Mouse (Mus musculus) cerebellum, postnatal 10 days (tissue): Measurements from ENCODE around the gene Fam53b.

Source experiments
- DNase-seq, 2 experiments: peaks; one replicate each; pipeline ENCODE4 v3.0.0; 2021; ENCODE audit warnings: mixed read lengths in 2 of 2

The Fam53b gene

DNA sequence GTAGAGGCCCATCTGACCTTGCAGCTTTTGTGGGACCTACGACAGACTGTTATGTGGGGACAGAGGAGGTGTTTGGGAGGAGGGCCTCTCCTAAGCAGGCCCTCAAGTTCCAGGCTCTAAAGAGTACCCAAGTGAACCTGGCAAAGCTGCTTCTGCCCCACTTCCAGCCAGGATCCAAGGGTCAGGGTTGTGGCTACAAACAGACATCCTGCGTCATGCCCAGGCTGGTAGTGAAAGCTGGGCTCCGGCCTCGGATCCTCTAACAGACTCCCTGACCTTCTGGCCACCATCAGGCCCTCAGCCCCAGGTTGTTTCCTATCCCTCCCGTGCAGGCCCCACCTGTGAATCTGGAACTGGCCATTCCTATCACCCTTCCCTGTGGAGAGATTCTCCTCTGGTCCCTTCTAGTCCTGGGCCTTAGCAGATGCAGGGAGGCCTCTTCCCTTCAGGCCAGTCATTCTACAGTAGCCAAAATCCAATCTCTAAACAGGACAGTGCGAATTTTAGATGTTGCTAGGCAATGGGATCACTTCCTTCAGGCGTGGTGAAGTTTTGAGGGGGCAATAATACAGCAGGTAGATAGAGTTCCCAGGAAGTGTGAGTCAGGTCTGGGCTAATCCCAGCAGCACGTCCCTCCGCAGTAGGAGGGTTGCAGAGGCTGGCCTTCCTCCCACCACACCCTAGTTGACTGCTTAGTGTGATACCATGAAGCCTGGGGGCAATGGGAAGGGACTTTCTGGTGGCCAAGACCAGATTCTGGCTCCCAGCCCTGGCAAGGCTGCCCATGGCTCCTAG is 110.0 kb downstream of the Fam53b start:
- peak in 1 of 2 experiments; percentile 59 for DNase-seq

DNA sequence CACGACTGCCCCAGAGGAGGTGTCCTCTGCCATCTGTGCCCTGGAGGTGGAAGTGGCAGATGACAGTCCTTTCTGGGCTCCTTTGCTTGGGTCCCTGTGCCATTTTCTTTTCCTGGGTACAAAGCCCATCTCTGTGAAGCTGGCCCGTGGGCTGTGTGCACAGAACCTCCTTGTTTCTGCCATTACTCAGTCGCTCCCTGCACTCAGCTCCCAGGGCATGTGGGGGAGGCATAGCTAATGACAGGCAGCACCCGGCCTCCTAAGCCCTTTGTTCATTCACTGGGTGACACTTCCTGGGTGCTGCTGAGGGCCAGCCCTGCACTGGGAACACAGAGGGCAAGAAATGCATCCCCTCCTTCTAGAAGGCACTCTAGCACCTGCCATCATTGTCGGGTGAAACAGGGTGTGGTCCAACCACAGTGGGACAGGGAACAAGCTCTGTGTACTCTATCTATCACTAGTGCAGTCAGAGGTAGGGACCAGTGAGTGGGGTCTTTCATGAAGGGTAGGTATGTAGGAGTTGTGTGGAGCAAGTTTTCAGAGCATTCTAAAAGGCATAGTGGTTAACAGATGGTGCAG is 111.1 kb downstream of the Fam53b start:
- no peak for DNase-seq

DNA sequence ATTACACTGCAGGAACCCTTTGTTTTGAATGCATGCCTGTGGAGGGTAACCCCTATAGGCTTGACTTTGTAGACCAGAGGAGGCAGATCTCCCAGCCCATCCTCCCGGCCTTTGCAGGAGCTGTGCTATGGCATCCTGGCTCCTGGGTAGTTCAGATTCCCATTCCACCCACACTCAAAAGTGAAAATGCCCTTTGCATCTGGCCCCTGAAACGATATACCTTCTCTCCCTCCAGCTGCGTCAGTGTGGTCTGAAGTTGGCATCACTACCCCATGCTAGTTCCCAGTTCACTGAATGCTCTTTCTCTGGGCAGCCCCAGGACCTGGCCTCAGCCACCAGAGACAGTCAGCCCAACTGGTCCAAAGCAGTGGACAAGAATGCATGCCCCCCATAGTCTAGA is 111.7 kb downstream of the Fam53b start:
- DNase-seq: no peak

DNA sequence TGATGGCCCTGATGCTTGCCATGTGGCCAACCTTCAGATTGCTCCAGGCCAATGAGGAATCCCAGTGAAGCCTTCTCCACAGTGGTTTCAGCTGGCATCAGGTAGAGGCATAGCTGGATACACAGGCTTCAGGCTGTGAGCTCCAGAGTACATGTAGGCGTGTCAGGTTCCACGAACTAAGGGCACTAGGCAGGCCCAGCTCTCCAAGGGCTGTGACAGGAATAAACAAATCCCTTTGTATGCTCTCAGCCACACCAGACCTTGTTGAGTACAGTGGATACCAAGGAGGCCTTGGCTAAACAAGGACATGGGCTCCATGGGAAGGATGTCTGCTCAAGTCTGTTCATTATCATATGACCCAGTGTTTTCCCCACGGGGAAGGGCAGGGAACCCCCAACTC is 112.3 kb downstream of the Fam53b start:
- DNase-seq: no peak

- no peak for DNase-seq
These were observed 113.6 kb downstream of the Fam53b start for GRCm38 (mm10) chr7:132700107-132700506.

- DNase-seq: no peak
These were observed 114.0 kb downstream of the Fam53b start for GRCm38 (mm10) chr7:132699639-132700038.

GRCm38 (mm10) chr7:132699165-132699564 is 114.5 kb downstream of the Fam53b start:
- no peak for DNase-seq

DNA sequence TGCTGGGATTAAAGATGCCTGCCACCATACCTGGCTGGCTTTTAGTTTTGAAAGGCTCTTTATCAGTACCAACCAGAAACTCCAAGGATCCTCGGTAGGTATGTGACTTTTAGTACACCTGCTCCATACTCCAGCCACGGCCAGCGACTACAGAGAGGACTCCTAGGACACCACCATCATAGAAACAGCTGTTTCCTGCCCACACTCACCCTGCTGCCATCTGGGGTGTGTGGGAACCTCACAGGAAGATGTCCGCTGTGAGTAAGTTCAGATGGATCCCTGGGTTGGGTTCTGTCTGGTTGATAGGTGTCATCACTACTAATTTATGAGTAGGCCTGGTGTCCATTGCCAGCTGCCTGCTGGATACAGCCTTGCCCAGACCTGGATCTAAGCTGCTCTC is 114.9 kb downstream of the Fam53b start:
- no peak for DNase-seq

DNA sequence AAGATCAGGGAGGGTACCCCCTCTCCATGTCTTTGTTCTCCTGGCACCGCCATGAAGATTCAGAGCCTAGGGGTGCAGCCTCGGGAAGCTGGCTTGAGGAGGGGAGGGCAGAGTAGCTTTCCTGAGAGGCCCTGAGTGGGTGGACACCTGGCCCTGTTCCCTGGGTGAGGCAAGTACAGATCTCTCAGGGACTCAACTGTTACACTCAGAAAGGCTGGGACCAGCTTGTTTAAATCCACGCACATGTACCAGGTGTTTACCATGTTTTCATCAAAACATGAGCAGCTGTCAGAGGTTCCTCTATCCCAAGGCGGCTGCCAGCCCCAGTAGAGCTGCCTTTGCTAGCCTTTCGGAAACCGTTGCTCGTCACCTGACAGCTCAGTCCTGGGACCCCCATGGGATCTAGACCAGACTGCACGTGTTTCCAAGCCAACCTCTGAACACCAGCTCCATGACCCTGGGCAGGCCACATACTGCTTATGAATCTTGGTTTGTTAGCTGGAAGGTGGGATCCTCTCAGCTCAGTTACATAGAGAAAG is 116.4 kb downstream of the Fam53b start:
- DNase-seq: no peak

GRCm38 (mm10) chr7:132693561-132693960 is 120.1 kb downstream of the Fam53b start:
- no peak for DNase-seq

GRCm38 (mm10) chr7:132692719-132693118 is 121.0 kb downstream of the Fam53b start:
- DNase-seq: peak; percentile 53 to 75

- DNase-seq: no peak
These were observed 122.8 kb downstream of the Fam53b start for GRCm38 (mm10) chr7:132690716-132691472.

GRCm38 (mm10) chr7:132689722-132690121 is 124.0 kb downstream of the Fam53b start:
- no peak for DNase-seq

DNA sequence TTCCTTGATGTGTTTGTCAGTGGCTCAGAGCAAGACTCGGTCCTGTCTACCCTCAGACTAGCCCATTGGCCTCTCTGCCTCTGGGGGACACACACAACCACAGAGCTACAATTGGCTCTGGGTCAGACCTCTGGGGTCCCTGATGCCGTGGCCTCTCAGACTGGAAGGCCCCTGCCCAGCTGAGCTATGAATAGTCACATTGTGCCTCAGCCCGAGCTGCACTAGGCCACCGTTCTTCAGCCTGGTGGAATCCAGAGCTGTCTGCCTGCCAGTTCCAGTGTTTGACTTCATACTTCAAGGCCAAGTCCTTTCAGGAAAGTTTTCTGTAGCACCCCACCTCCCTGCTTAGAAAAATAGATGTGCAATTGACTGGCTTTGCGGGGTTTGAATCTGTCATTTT is 125.0 kb downstream of the Fam53b start:
- peak in 1 of 2 experiments; percentile 56 for DNase-seq

GRCm38 (mm10) chr7:132687897-132688296 is 125.8 kb downstream of the Fam53b start:
- DNase-seq: no peak

DNA sequence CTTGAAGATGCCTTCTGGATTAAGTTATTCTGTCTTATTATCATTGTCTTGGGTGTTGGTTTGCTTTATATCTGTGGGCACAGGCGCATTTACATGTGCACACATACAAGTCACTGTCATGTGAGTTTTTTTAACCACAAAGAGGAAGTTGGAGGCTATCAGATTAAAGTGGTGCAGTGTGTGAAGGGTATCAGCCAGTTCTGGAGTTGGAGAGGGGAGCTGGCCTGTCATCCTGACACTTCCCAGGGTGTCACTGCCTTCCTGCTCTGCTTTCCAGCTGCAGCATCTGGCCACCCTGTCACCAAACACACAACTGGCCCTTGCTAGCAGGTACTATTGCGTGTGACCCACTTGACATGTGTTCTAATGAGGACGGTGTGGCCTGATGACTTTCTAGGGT is 127.2 kb downstream of the Fam53b start:
- no peak for DNase-seq

- no peak for DNase-seq
These were observed 129.8 kb downstream of the Fam53b start for GRCm38 (mm10) chr7:132683923-132684322.

DNA sequence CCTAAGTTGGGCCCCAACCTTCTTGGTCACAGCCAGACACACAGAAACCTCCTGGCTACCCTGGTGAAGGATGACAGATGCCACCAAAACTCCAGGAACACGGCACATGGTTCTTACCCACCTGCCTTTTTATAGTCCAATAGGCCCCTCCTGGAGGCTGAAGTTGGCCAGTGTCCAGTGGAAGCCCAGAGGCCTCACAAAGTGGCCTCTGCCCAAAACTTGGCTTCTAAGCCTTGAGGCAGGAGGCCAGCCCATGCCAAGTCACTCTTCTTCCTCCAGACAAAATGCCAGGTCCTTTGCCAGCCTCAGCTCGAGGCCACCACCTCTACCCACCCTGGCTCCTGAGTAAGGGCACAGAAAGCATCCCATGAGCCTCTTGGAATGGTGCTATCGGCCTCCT is 130.8 kb downstream of the Fam53b start:
- DNase-seq: peak; percentile 74 to 83

DNA sequence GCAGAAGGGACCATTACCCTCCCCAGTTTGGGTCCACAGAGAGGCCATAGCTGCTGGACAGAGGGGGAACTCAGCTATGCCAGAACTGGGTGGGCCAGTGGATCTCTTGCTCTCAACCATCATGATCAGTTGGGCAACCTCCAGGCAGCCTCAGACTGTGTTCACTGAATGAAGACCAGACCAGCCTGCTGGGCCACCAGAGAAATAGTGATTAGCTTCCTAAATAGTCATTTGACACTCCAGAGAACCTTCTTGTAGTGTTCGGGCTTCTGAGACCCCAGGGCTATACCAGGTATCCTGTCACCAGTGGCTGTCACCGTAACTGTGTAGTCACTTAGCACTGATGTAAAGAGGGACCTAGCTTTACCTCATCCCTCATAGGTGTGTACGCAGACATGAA is 131.3 kb downstream of the Fam53b start:
- peak in 1 of 2 experiments; percentile 44 for DNase-seq

GRCm38 (mm10) chr7:132681831-132682230 is 131.9 kb downstream of the Fam53b start:
- peak in 1 of 2 experiments; percentile 32 for DNase-seq

DNA sequence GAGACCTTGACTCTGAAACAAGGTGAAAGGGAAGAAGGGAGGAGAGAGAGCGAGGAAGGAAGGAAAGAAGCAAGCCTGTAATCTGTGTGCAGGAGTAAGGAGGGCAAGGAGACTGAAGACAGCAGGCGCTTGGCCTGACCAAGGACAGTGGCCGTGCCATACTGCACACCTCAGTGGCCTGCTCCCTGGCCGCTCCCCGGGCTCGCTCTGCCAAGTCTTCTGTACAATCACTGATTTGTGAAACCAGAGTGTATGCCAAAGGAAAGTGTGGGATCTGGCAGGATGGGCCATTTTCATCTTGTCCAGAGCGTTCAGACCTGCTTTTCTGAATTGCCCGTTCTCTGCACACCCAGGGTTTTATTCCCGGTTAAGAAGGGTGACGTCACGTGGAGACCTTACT is 132.4 kb downstream of the Fam53b start:
- DNase-seq: peak; percentile 90 to 93

DNA sequence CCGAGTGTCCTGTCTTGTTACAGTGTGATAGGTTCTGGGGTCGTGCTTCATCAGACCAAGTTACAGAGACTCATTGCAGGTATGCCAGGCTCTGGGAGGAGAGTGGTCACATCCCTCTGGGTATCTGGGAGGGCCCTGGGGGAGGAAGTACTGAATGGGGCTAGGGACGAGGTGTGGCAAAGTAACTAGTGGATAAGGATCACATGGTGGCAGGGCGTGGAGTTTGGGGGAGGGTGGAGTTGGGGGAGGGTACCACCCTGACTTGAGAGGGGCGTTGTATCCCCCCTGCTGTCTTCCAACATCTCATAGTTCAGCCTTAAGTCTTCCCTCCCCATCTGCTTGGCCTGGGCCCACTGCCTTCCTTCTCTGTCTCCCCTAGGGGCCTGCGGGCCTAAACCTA is 134.1 kb downstream of the Fam53b start:
- DNase-seq: no peak

DNA sequence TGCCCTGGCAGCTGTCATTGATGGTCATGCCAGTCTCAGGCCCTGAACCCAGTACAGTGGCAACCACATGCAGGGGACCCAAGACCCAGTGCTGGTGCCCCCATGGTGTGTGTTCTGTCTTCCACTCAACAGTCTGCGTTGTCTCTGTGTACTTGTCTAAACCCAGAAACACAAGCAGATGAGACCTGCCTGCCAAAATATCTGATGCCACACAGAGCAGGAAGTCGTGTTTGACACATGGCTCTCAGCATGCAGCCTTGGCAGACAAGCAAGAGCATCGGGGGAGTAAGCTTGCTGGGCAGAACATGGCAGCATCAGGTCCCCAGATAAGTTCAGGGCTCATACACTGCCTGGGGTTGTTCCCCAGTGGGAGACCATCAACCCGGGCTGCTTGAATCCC is 134.6 kb downstream of the Fam53b start:
- DNase-seq: peak; percentile 91 to 94

DNA sequence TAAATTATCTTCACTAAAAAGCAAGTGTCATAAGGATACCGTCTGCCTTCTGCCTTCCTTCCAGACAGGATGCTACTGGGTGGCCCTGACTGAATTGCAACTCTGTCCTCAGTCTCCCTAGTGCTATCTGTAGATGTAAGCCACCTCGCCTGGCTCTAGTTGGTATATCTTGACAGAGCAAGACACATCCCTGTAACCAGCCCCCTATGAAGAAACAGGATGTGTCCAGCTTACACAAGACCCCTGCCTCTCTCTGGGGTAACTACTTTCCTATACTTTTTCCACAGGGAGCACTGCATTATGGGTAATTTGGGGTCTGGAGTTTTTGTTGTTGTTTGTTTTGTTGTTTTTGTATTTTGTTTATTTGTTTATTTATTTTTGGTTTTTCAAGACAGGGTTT is 137.8 kb downstream of the Fam53b start:
- no peak for DNase-seq
